Mouse (Mus musculus) lung, adult 18-20 months (tissue): ENCODE data around the gene Cckbr.

Experiments
- DNase-seq, 2 experiments: peaks; one replicate each; pipeline ENCODE4 v3.0.0; 2022; ENCODE audit warnings: mixed read lengths in 2 of 2

The Cckbr gene

GRCm38 (mm10) chr7:105498854-105499492 lies 73.4 kb downstream of the Cckbr start:
- no peak for DNase-seq

GRCm38 (mm10) chr7:105499676-105500075 lies 74.1 kb downstream of the Cckbr start:
- no peak for DNase-seq

GRCm38 (mm10) chr7:105501984-105502383 lies 76.5 kb downstream of the Cckbr start:
- no peak for DNase-seq

GRCm38 (mm10) chr7:105507257-105507656 lies 81.7 kb downstream of the Cckbr start:
- no peak for DNase-seq

GRCm38 (mm10) chr7:105510143-105510542 lies 84.6 kb downstream of the Cckbr start:
- DNase-seq: no peak

GRCm38 (mm10) chr7:105513845-105514291 lies 88.3 kb downstream of the Cckbr start:
- DNase-seq: peak in 1 of 2 experiments; percentile 14

GRCm38 (mm10) chr7:105514561-105514960 lies 89.0 kb downstream of the Cckbr start:
- DNase-seq: no peak

GRCm38 (mm10) chr7:105515178-105515577 lies 89.6 kb downstream of the Cckbr start:
- DNase-seq: peak; percentile 50 to 54

GRCm38 (mm10) chr7:105516669-105517360 lies 91.3 kb downstream of the Cckbr start:
- DNase-seq: no peak

GRCm38 (mm10) chr7:105519336-105519735 lies 93.8 kb downstream of the Cckbr start:
- DNase-seq: no peak

GRCm38 (mm10) chr7:105519771-105520170 lies 94.2 kb downstream of the Cckbr start:
- no peak for DNase-seq

- DNase-seq: no peak
Measured at GRCm38 (mm10) chr7:105520201-105520600, 94.7 kb downstream of the Cckbr start.
